Mouse (Mus musculus): ENCODE data around the gene Actr6. TPM values are rescaled to one million over a fixed set of nuclear protein-coding genes. Genes with fewer than 3 reads are reported as not detected.
"Not testable (repeated sequence)": the region's sequence is repeated elsewhere in the genome, so short reads cannot be mapped to it uniquely, and the experiment has no call there.

The Actr6 gene
- total RNA-seq, 1 experiment from 2014 or later, result 16.8 TPM

- no peak for ATAC-seq (replicated peaks; ENCODE audit: low read depth, poor library complexity, severe bottlenecking)
Measured at GRCm38 (mm10) chr10:89682961-89683360, 49.1 kb downstream of the Actr6 start.

DNA sequence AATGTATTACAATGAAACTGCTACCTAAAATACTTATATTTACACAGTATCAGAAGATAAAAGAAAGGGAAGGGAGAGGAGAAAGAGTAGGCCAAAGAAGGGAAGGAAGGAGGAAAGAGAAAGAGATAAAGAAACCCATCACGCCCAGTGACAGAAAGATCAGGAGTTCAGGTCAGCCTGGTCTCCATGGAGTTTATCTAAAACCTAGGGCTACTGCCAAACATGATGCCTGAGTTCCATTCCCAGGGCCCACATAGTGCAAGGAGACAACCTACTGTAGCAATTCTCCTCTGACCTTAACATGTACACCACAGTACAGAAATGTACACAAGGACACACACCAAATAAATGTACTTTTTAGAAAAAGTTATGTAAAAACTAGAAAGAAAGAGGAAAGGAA lies 49.9 kb downstream of the Actr6 start:
- ATAC-seq (replicated peaks; ENCODE audit: low read depth, poor library complexity, severe bottlenecking), result no peak

GRCm38 (mm10) chr10:89681706-89682105 lies 50.4 kb downstream of the Actr6 start:
- no peak for ATAC-seq (replicated peaks; ENCODE audit: low read depth, poor library complexity, severe bottlenecking)

DNA sequence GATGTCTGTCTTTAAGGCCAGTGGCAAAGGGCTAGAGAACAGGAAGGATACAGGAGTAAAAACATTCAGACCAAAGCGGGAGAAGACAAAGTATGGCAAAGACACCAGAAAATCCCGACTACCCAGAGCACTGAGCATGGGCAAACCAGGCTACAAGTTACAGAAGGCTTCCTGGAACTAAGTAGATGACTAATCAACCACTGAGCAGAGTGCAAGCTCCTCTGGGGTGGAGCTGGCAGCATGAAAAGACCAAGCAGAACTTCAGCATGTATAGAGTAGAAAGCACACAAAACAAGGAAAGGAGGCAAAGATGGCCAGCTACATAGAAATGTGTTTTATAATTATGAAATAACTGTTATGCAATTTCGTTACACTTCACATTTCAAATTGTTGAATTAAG lies 51.6 kb downstream of the Actr6 start:
- ATAC-seq (replicated peaks; ENCODE audit: low read depth, poor library complexity, severe bottlenecking), result no peak

GRCm38 (mm10) chr10:89679448-89679847 lies 52.6 kb downstream of the Actr6 start:
- ATAC-seq (replicated peaks; ENCODE audit: low read depth, poor library complexity, severe bottlenecking), result no peak

- ATAC-seq (replicated peaks; ENCODE audit: low read depth, poor library complexity, severe bottlenecking), result no peak
Measured at GRCm38 (mm10) chr10:89678054-89678453, 54.0 kb downstream of the Actr6 start.

GRCm38 (mm10) chr10:89676609-89677008 lies 55.5 kb downstream of the Actr6 start:
- ATAC-seq (replicated peaks; ENCODE audit: low read depth, poor library complexity, severe bottlenecking), result no peak

DNA sequence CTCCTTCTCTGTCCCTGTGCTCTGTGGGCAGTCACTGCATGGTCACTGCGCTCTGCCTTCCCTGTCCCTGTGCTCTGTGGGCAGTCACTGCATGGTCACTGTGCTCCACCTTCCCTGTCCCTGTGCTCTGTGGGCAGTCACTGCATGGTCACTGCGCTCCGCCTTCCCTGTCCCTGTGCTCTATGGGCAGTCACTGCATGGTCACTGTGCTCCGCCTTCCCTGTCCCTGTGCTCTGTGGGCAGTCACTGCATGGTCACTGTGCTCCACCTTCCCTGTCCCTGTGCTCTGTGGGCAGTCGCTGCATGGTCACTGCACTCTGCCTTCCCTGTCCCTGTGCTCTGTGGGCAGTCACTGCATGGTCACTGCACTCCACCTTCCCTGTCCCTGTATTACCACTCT lies 61.7 kb downstream of the Actr6 start:
- not testable (repeated sequence) for ATAC-seq (replicated peaks; ENCODE audit: low read depth, poor library complexity, severe bottlenecking)

DNA sequence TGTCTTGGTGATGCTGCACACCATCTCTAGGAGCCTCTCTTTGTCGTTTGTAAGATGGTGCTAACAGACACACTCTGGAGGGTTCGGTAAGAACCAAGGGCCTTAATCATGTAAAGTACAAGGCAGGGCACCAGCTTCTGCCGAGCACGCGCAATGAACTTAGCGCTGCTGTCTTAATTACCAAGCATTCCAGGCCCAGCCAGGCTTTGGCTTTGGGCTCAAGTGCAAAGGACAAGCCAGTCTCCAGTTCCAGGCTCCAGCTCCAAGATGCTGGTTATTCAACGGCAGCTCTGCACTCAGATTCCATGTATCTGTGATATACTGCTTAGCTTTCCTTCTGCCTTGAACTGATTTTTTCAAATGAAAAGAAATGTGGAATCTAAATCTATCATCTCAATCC lies 64.5 kb downstream of the Actr6 start:
- no peak for ATAC-seq (replicated peaks; ENCODE audit: low read depth, poor library complexity, severe bottlenecking)

DNA sequence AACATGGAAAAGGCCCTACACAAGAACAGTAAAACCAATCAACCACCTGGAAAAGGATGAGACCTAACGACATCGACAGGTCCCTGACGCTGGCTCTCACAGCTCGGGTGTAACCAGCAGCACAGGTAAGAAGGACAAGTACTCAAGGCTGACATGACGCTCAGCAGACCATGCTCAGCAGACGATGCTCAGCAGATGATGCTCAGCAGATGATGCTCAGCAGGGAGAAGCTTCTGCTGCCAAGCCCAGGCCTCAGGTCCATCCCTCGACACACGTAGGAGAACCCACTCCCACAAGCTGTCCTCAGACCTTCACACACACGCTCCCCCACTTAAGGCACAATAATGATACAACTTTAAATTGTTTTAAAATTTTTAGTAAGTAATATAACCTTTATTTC lies 66.4 kb downstream of the Actr6 start:
- ATAC-seq (replicated peaks; ENCODE audit: low read depth, poor library complexity, severe bottlenecking), result no peak

GRCm38 (mm10) chr10:89664977-89665645 lies 67.0 kb downstream of the Actr6 start:
- no peak for ATAC-seq (replicated peaks; ENCODE audit: low read depth, poor library complexity, severe bottlenecking)

Other genes with a start within 250 kb of the Actr6 start
- not detected in 2 replicates for gene Nr1h4, start 198.7 kb downstream of the Actr6 start, total RNA-seq (2017)
- not detected in 2 replicates for gene Slc17a8, start 111.0 kb downstream of the Actr6 start, total RNA-seq (2017)
- gene Scyl2, start 46.0 kb downstream of the Actr6 start, total RNA-seq (2017), result 30.4 and 36.7 TPM in 2 replicates
- gene Uhrf1bp1l, start 12.7 kb upstream of the Actr6 start, total RNA-seq (2017), result 33.6 and 45.0 TPM in 2 replicates
- gene Anks1b, start 141.2 kb upstream of the Actr6 start, total RNA-seq (2017), result not detected in 2 replicates

All from common myeloid progenitor, adult 5-6 weeks (primary cell).